Mouse (Mus musculus): ENCODE data around the gene Npepps. TPM values are rescaled to one million over a fixed set of nuclear protein-coding genes. Genes with fewer than 3 reads are reported as not detected.
"Not testable (repeated sequence)": the region's sequence is repeated elsewhere in the genome, so short reads cannot be mapped to it uniquely, and the experiment has no call there.

Npepps gene
- polyA plus RNA-seq, 1 experiment from 2014 or later = 102 TPM

GRCm38 (mm10) chr11:97276019-97276418, 4.4 kb downstream of the Npepps start:
- no peak overlapping the region for H3K4me2 ChIP-seq (replicated peaks)
- no peaks in the 10 kb centered on the region for H3K36me3 ChIP-seq
- ATAC-seq (ENCODE audit: insufficient number of reproducible peaks, low FRiP score, low TSS enrichment, low read depth) = no peak
- peaks cover 17% of the 10 kb centered on the region for H3K4me1 ChIP-seq
- no peaks in the 10 kb centered on the region for H3K9me3 ChIP-seq (replicated peaks)
- no peak overlapping the region for H3K9ac ChIP-seq
- 54% methylated on average over 1 of the region's 1 CpGs for WGBS
- no peaks in the 10 kb centered on the region for H3K27me3 ChIP-seq
- no peak overlapping the region for H3K4me3 ChIP-seq (replicated peaks)
- no peak overlapping the region for H3K27ac ChIP-seq (replicated peaks)

DNA sequence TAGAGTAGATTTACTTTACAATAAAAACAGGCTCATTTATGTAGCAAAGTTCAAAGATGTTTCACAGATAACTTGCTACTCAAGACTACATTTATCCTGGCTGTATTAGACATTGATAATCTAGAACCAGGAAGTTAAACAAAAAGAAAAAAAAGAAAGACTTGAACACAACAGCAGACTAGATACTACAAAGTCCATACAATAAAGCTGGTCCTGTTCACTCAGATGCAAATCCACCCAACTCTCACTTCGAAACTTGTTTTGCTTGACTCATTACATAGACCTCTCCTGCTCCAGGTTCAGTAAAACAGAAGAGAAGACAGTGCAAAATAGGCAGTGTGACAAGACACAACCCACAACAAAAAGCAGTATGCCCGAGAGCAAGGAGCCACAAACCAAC, 5.1 kb downstream of the Npepps start:
- peaks cover 17% of the 10 kb centered on the region for H3K4me1 ChIP-seq
- H3K27me3 ChIP-seq = no peaks in the 10 kb centered on the region
- no peaks in the 10 kb centered on the region for H3K9me3 ChIP-seq (replicated peaks)
- no peak overlapping the region for H3K4me2 ChIP-seq (replicated peaks)
- ATAC-seq (ENCODE audit: insufficient number of reproducible peaks, low FRiP score, low TSS enrichment, low read depth) = no peak
- 79% methylated on average over 2 of the region's 2 CpGs for WGBS
- H3K27ac ChIP-seq (replicated peaks) = no peak overlapping the region
- no peaks in the 10 kb centered on the region for H3K36me3 ChIP-seq
- no peak overlapping the region for H3K4me3 ChIP-seq (replicated peaks)
- H3K9ac ChIP-seq = no peak overlapping the region

DNA sequence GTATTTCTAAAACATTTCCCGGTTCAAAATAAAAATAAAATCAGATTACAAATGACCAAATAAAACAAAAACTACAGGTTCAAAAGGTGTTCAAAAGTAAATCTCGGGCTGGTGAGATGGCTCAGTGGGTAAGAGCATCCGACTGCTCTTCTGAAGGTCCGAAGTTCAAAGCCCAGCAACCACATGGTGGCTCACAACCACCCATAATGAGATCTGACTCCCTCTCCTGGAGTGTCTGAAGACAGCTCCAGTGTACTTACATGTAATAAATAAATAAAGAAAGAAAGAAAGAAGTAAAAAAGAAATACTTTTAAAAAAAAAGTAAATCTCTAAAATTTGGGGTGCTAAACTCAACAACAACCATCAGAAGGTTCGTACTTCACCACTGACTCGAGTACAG, 5.5 kb downstream of the Npepps start:
- 94% methylated on average over 6 of the region's 6 CpGs for WGBS
- H3K9me3 ChIP-seq (replicated peaks); H3K27ac ChIP-seq (replicated peaks); H3K9ac ChIP-seq; ATAC-seq (ENCODE audit: insufficient number of reproducible peaks, low FRiP score, low TSS enrichment, low read depth); H3K4me3 ChIP-seq (replicated peaks); H3K4me2 ChIP-seq (replicated peaks); H3K36me3 ChIP-seq; H3K27me3 ChIP-seq: not testable (repeated sequence)
- H3K4me1 ChIP-seq = peaks cover 17% of the 10 kb centered on the region

DNA sequence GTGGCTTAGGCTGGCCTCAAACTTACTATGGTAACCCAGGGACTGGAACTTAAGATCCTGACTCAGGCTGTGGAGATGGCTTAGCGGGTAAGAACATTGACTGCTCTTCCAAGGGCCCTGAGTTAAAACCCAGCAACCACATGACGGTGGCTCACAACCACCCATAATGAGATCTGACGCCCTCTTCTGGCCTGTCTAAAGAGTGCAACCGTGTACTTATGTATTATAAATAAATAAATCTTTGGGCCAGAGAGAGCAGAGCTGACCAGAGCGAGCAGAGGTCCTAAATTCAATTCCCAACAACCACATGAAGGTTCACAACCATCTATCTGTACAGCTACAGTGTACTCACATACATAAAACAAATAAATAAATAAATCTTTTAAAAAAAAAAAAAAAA, 6.8 kb downstream of the Npepps start:
- H3K27ac ChIP-seq (replicated peaks) = no peak overlapping the region
- 91% methylated on average over 5 of the region's 5 CpGs for WGBS
- no peaks in the 10 kb centered on the region for H3K36me3 ChIP-seq
- H3K4me2 ChIP-seq (replicated peaks) = no peak overlapping the region
- H3K4me3 ChIP-seq (replicated peaks) = no peak overlapping the region
- H3K9ac ChIP-seq = no peak overlapping the region
- ATAC-seq (ENCODE audit: insufficient number of reproducible peaks, low FRiP score, low TSS enrichment, low read depth) = no peak
- no peaks in the 10 kb centered on the region for H3K9me3 ChIP-seq (replicated peaks)
- no peaks in the 10 kb centered on the region for H3K27me3 ChIP-seq
- H3K4me1 ChIP-seq = peaks cover 11% of the 10 kb centered on the region

DNA sequence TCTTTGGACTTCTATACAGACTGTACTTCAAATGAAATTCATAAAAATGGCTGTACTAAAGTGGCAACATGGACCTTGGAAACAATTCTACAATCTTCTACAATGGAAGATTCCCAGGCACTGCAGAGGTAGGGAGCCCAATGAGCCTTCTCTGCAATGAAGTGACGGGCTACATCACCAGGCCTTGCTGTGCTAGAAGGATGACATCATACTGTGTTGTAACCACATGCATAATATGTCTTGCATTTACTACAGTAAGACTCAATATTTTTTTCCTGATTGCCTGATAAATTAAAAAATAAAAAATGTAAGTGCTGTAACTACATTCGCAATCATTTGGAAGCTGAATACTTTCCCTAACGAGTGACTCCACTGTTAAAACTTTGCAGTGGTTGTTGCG, 7.6 kb downstream of the Npepps start:
- 91% methylated on average over 4 of the region's 4 CpGs for WGBS
- H3K4me2 ChIP-seq (replicated peaks) = no peak overlapping the region
- H3K36me3 ChIP-seq = no peaks in the 10 kb centered on the region
- no peak overlapping the region for H3K27ac ChIP-seq (replicated peaks)
- peaks cover 3% of the 10 kb centered on the region; the same call in 1 of the 2 replicates for H3K4me1 ChIP-seq
- no peak overlapping the region for H3K4me3 ChIP-seq (replicated peaks)
- no peak overlapping the region for H3K9ac ChIP-seq
- ATAC-seq (ENCODE audit: insufficient number of reproducible peaks, low FRiP score, low TSS enrichment, low read depth) = no peak
- no peaks in the 10 kb centered on the region for H3K27me3 ChIP-seq
- no peaks in the 10 kb centered on the region for H3K9me3 ChIP-seq (replicated peaks)

GRCm38 (mm10) chr11:97270004-97270403, 10.4 kb downstream of the Npepps start:
- H3K4me2 ChIP-seq (replicated peaks); H3K4me3 ChIP-seq (replicated peaks); H3K9ac ChIP-seq; H3K27me3 ChIP-seq; ATAC-seq (ENCODE audit: insufficient number of reproducible peaks, low FRiP score, low TSS enrichment, low read depth); H3K9me3 ChIP-seq (replicated peaks); H3K4me1 ChIP-seq; H3K27ac ChIP-seq (replicated peaks): not testable (repeated sequence)
- 83% methylated on average over 2 of the region's 2 CpGs for WGBS
- H3K36me3 ChIP-seq = peaks cover 12% of the 10 kb centered on the region

- H3K9ac ChIP-seq; H3K4me3 ChIP-seq (replicated peaks); H3K4me1 ChIP-seq; ATAC-seq (ENCODE audit: insufficient number of reproducible peaks, low FRiP score, low TSS enrichment, low read depth); H3K27me3 ChIP-seq; H3K4me2 ChIP-seq (replicated peaks); H3K27ac ChIP-seq (replicated peaks); H3K9me3 ChIP-seq (replicated peaks): not testable (repeated sequence)
- whole genome bisulfite sequencing = 92% methylated on average over 1 of the region's 1 CpGs
- H3K36me3 ChIP-seq = peaks cover 24% of the 10 kb centered on the region
Observed at GRCm38 (mm10) chr11:97266544-97266943, 13.9 kb downstream of the Npepps start.

DNA sequence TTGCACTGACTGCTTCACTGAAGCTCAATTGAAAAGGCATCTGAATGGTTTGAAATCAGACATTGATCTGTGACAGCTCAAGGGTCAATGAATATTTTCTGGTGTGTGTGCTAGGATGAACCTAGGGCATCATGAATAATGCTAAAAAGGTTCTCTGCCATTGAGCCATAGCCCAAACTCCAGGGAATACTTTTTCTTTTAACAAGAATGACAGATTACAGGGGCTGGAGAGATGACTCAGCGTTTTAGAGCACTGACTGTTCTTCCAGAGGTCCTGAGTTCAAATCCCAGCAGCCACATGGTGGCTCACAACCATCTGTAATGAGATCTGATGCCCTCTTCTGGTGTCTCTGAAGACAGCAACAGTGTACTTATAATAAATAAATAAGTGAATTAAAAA, 30.8 kb downstream of the Npepps start:
- H3K27me3 ChIP-seq; H3K4me3 ChIP-seq (replicated peaks); H3K9ac ChIP-seq; H3K4me1 ChIP-seq; H3K27ac ChIP-seq (replicated peaks); H3K4me2 ChIP-seq (replicated peaks); H3K9me3 ChIP-seq (replicated peaks); ATAC-seq (ENCODE audit: insufficient number of reproducible peaks, low FRiP score, low TSS enrichment, low read depth): not testable (repeated sequence)
- H3K36me3 ChIP-seq = peaks cover 33% of the 10 kb centered on the region
- WGBS = 76% methylated on average over 1 of the region's 1 CpGs

- ATAC-seq (ENCODE audit: insufficient number of reproducible peaks, low FRiP score, low TSS enrichment, low read depth) = no peak
- WGBS = 88% methylated on average over 10 of the region's 10 CpGs
- no peak overlapping the region for H3K4me2 ChIP-seq (replicated peaks)
Observed at GRCm38 (mm10) chr11:97246510-97247159, 33.8 kb downstream of the Npepps start.

GRCm38 (mm10) chr11:97241321-97241720, 39.1 kb downstream of the Npepps start:
- H3K9ac ChIP-seq = no peak overlapping the region
- no peaks in the 10 kb centered on the region for H3K4me1 ChIP-seq
- WGBS = 75% methylated on average over 7 of the region's 7 CpGs
- no peak overlapping the region for H3K4me3 ChIP-seq (replicated peaks)
- no peaks in the 10 kb centered on the region for H3K9me3 ChIP-seq (replicated peaks)
- no peak for ATAC-seq (ENCODE audit: insufficient number of reproducible peaks, low FRiP score, low TSS enrichment, low read depth)
- no peaks in the 10 kb centered on the region for H3K27me3 ChIP-seq
- no peak overlapping the region for H3K27ac ChIP-seq (replicated peaks)
- H3K4me2 ChIP-seq (replicated peaks) = no peak overlapping the region
- H3K36me3 ChIP-seq = peaks cover 34% of the 10 kb centered on the region

More at GRCm38 (mm10) chr11:97246510-97247159, 33.8 kb downstream of the Npepps start:
- H3K36me3 ChIP-seq = peaks cover 29% of the 10 kb centered on the region
- H3K27ac ChIP-seq (replicated peaks) = no peak overlapping the region
- no peaks in the 10 kb centered on the region for H3K27me3 ChIP-seq
- H3K4me3 ChIP-seq (replicated peaks) = no peak overlapping the region
- H3K9ac ChIP-seq = no peak overlapping the region
- no peaks in the 10 kb centered on the region for H3K4me1 ChIP-seq
- no peaks in the 10 kb centered on the region for H3K9me3 ChIP-seq (replicated peaks)

- H3K4me1 ChIP-seq = no peaks in the 10 kb centered on the region
- H3K27ac ChIP-seq (replicated peaks) = no peak overlapping the region
- no peak for ATAC-seq (ENCODE audit: insufficient number of reproducible peaks, low FRiP score, low TSS enrichment, low read depth)
- 93% methylated on average over 2 of the region's 2 CpGs for WGBS
- H3K27me3 ChIP-seq = no peaks in the 10 kb centered on the region
- H3K4me2 ChIP-seq (replicated peaks) = no peak overlapping the region
- H3K9me3 ChIP-seq (replicated peaks) = no peaks in the 10 kb centered on the region
- no peak overlapping the region for H3K4me3 ChIP-seq (replicated peaks)
- H3K9ac ChIP-seq = no peak overlapping the region
- H3K36me3 ChIP-seq = peaks cover 40% of the 10 kb centered on the region
Observed at GRCm38 (mm10) chr11:97237976-97238375, 42.5 kb downstream of the Npepps start.

DNA sequence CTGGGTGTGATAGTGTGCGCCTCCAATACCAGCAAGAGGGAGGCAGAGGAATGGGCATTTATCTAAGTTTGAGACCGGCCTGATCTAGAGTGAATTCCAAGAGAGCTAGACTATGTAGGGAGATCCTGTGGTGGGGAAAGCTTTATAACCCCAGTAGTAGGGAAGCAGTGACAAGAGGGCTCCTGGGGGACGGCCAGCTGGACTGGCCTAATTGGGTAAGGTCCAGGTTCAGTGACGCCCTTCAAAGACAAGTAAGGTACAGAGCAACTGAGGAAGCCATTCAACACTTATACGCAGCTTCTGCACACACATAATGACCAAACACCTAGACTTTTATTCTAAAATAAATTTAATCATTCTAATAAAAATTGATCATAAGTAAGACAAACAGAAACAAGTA, 48.0 kb downstream of the Npepps start:
- Histone ChIP-seq H3K27me3 (no peaks in the 10 kb centered on the region), H3K4me2 (replicated peaks) (no peak overlapping the region), H3K9me3 (replicated peaks) (no peaks in the 10 kb centered on the region), H3K4me1 (no peaks in the 10 kb centered on the region), H3K27ac (replicated peaks) (no peak overlapping the region), H3K36me3 (peaks cover 69% of the 10 kb centered on the region), H3K9ac (no peak overlapping the region), H3K4me3 (replicated peaks) (no peak overlapping the region)
- 98% methylated on average over 5 of the region's 5 CpGs for WGBS
- ATAC-seq (ENCODE audit: insufficient number of reproducible peaks, low FRiP score, low TSS enrichment, low read depth) = no peak

All from embryonic facial prominence, embryonic 15.5 days (tissue).